Mouse (Mus musculus): ENCODE measurements around the gene Frmpd2.

DNA sequence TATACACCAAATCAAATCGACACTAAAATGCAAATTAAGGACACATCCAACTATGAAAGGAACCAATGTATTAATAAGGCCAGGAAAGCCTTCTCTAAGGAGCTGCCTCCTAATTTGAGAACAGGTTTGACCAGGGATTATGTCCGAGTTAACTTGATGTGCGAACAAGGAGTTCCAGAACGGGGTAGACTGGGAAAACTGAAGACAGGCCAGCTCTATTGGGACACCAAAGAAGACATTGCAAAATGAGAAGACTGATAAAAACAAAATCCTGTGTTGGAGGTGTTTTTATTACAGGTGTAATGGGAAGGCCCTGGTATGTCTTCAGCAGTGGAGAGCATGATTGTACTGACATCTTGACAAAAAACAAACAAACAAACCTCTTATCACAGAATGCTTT lies 23.2 kb upstream of the Frmpd2 start:
- TF ChIP-seq CTCF (IDR thresholded peaks at IDR 0.05; ENCODE audit: low read depth) (no peak), EP300 (optimal IDR thresholded peaks at IDR 0.05) (no peak)
